Mouse (Mus musculus) midbrain, postnatal 0 days (tissue): ENCODE data around the gene D430019H16Rik. TPM values are rescaled to one million over a fixed set of nuclear protein-coding genes. Genes with fewer than 3 reads are reported as not detected.

Experiments used
- ATAC-seq: fragments of 200-750 bp; cut with Nextera tagmentation; 2 replicates; pipeline ENCODE4 v1.8.0; 2017; ENCODE audit warnings: moderate number of reproducible peaks, mild to moderate bottlenecking, moderate TSS enrichment, moderate library complexity; ENCODE audit not compliant: low FRiP score
- DNase-seq: peaks from one replicate; pipeline ENCODE4 v3.0.0-alpha.2; 2015; ENCODE audit warnings: low spot score
- H3K27ac ChIP-seq: fragments of 300-500 bp; sonication (generic); 2 replicates; pipeline ENCODE4 v1.5.1; 2014; ENCODE audit warnings: low read depth, mild to moderate bottlenecking, low read length, mixed read lengths
- H3K27me3 ChIP-seq: fragments of 300-500 bp; sonication (generic); 2 replicates; pipeline ENCODE4 v1.6.1; 2014; ENCODE audit warnings: low read length, control low read depth, mixed read lengths; ENCODE audit not compliant: insufficient read depth
- H3K36me3 ChIP-seq: fragments of 300-500 bp; sonication (generic); 2 replicates; pipeline ENCODE4 v1.6.1; 2014; ENCODE audit warnings: low read length, control low read depth, mixed read lengths; ENCODE audit not compliant: insufficient read depth
- H3K4me1 ChIP-seq: fragments of 300-500 bp; sonication (generic); 2 replicates; pipeline ENCODE4 v1.6.1; 2014; ENCODE audit warnings: mild to moderate bottlenecking, control low read depth, antibody characterized with exemption, low read length, mixed read lengths; ENCODE audit not compliant: insufficient read depth
- H3K4me2 ChIP-seq: fragments of 300-500 bp; sonication (generic); 2 replicates; pipeline ENCODE4 v1.6.1; 2014; ENCODE audit warnings: low read depth, mild to moderate bottlenecking, low read length, mixed read lengths; ENCODE audit not compliant: poor library complexity, severe bottlenecking
- H3K4me3 ChIP-seq: fragments of 300-500 bp; sonication (generic); 2 replicates; pipeline ENCODE4 v1.5.1; 2014; ENCODE audit warnings: low read depth, mild to moderate bottlenecking, low read length, moderate library complexity
- H3K9ac ChIP-seq: fragments of 300-500 bp; sonication (generic); replicated peaks from 2 replicates; pipeline ENCODE4 v1.6.1; 2014; ENCODE audit warnings: mild to moderate bottlenecking, low read length, moderate library complexity, mixed read lengths; ENCODE audit not compliant: poor library complexity, severe bottlenecking
- H3K9me3 ChIP-seq: fragments of 300-500 bp; sonication (generic); 2 replicates; pipeline ENCODE4 v1.6.1; 2016; ENCODE audit warnings: low read length, control low read depth
- CTCF ChIP-seq: IDR thresholded peaks from 2 replicates; pipeline ENCODE4 v1.5.1; 2016; ENCODE audit warnings: antibody characterized with exemption, mild to moderate bottlenecking
- WGBS: fragments of 180-500 bp; shearing (Covaris S2); extraction: QIAGEN DNeasy Blood & Tissue Kit; methylation state at CpG from one replicate; pipeline ENCODE4 v1.1.7; 2014; 5-methylcytosine and 5-hydroxymethylcytosine counted together
- polyA plus RNA-seq: library from polyadenylated mRNA; unstranded; fragments of >200 nt; fragmentation: Nextera tagmentation; extraction: Ambion mirVana; gene quantifications from 2 replicates; pipeline ENCODE4 v1.2.1, GENCODE M21; 2015
- total RNA-seq: library from RNA; depleted of rRNA; stranded (reverse); fragments of >200 nt; gene quantifications from 2 replicates; pipeline ENCODE4 v1.2.3, GENCODE M21; 2014

The D430019H16Rik gene
- total and polyA plus RNA-seq, 2 experiments from 2014 or later: 13.1 to 176 TPM

DNA sequence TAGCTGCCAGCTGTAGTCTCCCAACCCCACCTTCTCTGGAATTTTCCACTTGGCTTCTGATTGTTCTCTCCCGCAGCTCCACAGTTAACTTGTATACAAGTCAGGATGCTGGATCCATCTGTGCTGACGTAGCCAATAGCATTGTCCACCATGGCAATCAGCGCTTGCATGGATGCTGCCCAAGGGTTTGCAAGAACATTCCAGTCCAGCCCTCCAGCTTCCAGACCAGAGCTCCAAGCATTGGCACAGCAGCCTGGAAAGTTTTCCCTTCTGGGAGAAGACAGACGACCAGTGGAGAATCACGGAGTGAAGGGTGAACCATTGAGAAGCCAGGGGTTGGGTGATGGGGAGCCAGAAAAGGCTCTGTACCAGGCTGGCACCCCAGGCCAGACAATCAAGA lies 41.1 kb downstream of the D430019H16Rik start:
- no peaks in the 10 kb centered on the region for H3K27me3 ChIP-seq
- no peak overlapping the region for H3K27ac ChIP-seq
- H3K36me3 ChIP-seq: peaks cover 6% of the 10 kb centered on the region
- H3K4me1 ChIP-seq: no peaks in the 10 kb centered on the region
- H3K9ac ChIP-seq: no peak overlapping the region
- TF ChIP-seq CTCF: no peak
- no peak overlapping the region for H3K4me3 ChIP-seq
- WGBS: 85% methylated on average over 5 of the region's 5 CpGs
- ATAC-seq (no peak), DNase-seq (no peak)
- H3K9me3 ChIP-seq: no peaks in the 10 kb centered on the region
- no peak overlapping the region for H3K4me2 ChIP-seq

DNA sequence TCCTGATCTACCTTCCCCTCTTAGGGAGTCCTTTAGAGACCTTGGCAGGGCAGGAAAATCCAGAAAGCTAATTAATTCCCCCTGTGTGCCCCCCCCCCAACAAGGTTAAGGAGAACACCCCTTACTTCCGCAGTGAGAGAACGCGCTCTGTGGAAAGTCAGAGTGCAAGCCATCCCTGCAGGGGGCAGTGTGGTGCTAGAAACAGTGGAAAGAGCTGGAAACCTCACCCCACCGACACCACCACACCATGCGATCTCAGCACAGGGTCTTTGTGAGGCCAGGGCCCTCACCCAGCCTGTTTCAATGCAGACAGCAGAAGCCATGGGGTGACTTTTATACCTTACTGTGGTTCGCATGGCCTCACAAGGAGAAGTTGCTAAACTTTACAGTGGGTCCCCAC lies 44.2 kb downstream of the D430019H16Rik start:
- Histone ChIP-seq H3K9ac (no peak overlapping the region), H3K9me3 (no peaks in the 10 kb centered on the region), H3K27me3 (no peaks in the 10 kb centered on the region), H3K4me3 (no peak overlapping the region), H3K36me3 (no peaks in the 10 kb centered on the region), H3K4me1 (no peaks in the 10 kb centered on the region), H3K4me2 (no peak overlapping the region), H3K27ac (no peak overlapping the region)
- TF ChIP-seq CTCF: peak; percentile 85
- ATAC-seq (peak; percentile 44; the same call in 1 of the 2 replicates), DNase-seq (peak; percentile 83)
- WGBS: 10% methylated on average over 6 of the region's 6 CpGs

DNA sequence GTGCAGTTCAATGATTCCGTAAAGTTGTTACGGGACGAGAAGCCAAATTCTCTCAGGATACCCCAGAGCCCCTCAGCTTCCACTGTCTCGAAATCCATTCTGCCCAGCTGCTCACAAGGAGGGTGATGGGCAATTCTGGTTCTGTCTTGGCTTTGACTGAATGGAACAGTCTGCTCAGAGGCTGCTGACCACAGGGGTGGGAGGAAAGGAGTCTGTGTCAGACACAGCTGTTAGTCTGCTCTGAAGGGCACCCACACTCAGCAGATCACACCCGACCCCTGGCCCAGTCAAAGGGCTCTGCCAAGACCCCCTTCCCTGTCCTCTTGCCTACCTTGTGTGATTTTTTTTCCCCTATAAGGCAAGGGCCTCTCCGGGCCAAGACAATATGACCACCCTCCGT lies 44.8 kb downstream of the D430019H16Rik start:
- 88% methylated on average over 7 of the region's 7 CpGs for WGBS
- no peak for ATAC-seq
- Histone ChIP-seq H3K9ac (no peak overlapping the region), H3K9me3 (no peaks in the 10 kb centered on the region), H3K36me3 (no peaks in the 10 kb centered on the region), H3K4me2 (no peak overlapping the region), H3K4me3 (no peak overlapping the region), H3K27ac (no peak overlapping the region), H3K27me3 (no peaks in the 10 kb centered on the region), H3K4me1 (no peaks in the 10 kb centered on the region)
- TF ChIP-seq CTCF: no peak
- peak; percentile 12 for DNase-seq

DNA sequence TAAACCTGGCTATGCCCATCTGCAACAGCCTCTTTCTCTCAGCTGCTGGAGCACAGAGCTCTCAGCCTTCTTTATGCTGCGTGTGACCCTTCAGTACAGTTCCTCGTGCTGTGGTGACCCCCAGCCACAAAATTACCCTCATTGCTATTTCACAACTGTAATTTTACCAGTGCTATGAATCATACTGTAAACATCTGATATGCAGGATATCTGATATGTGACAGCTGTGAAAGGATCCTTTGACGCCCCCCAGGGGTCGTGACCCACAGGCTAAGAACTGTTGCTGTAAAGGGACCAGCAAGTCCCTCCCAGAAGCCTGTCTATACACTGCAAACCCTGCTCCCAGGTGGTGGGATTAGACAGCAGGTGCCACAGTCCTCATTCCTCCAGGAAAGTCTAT lies 45.2 kb downstream of the D430019H16Rik start:
- Histone ChIP-seq H3K4me2 (no peak overlapping the region), H3K27me3 (no peaks in the 10 kb centered on the region), H3K36me3 (no peaks in the 10 kb centered on the region), H3K9me3 (no peaks in the 10 kb centered on the region), H3K4me1 (no peaks in the 10 kb centered on the region), H3K4me3 (no peak overlapping the region), H3K9ac (no peak overlapping the region), H3K27ac (no peak overlapping the region)
- no peak for TF ChIP-seq CTCF
- 81% methylated on average over 4 of the region's 4 CpGs for WGBS
- no peak for ATAC-seq
- DNase-seq: no peak

DNA sequence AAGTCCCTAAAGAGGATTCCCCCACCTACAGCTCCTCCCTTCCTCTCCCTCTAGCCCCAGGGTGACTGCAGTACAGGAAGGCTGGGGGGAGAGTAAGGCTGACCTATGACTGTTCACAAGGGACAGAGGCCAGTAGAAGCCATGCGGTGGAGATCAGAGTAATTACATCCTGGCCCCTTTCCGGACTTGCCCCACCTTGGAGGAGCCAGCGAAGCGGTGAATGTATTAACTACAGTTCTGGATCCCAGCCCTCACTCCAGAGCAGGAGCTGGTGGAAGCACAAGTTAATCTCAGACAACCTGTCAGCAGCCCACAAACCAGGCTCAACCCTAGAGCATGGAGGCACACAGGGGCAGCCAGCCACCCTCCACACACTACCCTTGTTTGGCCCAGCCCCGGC lies 47.3 kb downstream of the D430019H16Rik start:
- ATAC-seq (no peak), DNase-seq (no peak)
- no peaks in the 10 kb centered on the region for H3K9me3 ChIP-seq
- WGBS: 62% methylated on average over 5 of the region's 5 CpGs
- no peak overlapping the region for H3K9ac ChIP-seq
- TF ChIP-seq CTCF: no peak
- no peak overlapping the region for H3K4me2 ChIP-seq
- no peaks in the 10 kb centered on the region for H3K36me3 ChIP-seq
- H3K4me1 ChIP-seq: no peaks in the 10 kb centered on the region
- H3K4me3 ChIP-seq: no peak overlapping the region
- H3K27ac ChIP-seq: no peak overlapping the region
- no peaks in the 10 kb centered on the region for H3K27me3 ChIP-seq

DNA sequence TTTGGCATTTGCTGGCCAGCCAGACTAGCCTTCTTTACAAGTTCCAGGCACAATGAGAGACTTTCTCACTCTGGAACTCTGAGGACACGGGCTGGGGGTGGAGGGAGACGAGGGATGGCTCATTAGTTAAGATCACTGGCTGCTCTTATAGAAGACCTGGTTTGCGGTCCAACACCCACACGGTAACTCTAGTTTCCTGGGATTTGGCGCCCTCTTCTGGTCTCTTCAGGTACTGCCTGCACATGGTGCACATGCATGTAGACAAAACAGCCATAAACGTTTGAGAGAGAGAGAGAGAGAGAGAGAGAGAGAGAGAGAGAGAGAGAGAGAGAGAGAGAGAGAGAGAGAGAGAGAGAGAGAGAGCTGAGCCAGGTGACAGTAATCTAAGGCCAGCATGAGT lies 51.1 kb downstream of the D430019H16Rik start:
- Histone ChIP-seq H3K4me3 (no peak overlapping the region), H3K9ac (no peak overlapping the region), H3K4me2 (no peak overlapping the region), H3K9me3 (no peaks in the 10 kb centered on the region), H3K4me1 (no peaks in the 10 kb centered on the region), H3K27ac (no peak overlapping the region), H3K27me3 (no peaks in the 10 kb centered on the region), H3K36me3 (no peaks in the 10 kb centered on the region)
- DNase-seq (peak; percentile 15), ATAC-seq (no peak)
- 68% methylated on average over 5 of the region's 6 CpGs for WGBS
- peak; percentile 61 for TF ChIP-seq CTCF

DNA sequence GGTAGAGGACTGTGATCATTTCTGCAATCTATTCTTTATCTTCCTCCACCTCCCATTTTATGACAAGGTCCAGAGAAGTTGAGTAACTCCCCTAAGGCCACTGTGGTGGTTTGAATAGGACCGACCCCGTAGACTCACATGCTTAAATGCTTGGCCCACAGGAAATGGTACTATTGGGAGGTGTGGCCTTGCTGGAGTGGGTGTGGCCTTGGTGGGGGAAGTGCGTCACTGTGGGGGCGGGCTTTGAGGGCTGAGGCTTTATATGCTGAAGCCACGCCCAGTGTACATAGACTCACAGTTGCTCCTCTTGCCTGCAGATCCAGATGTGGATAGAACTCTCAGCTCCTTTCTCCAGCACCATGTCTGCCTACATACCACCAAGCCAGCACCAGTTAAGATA lies 57.5 kb downstream of the D430019H16Rik start:
- no peak overlapping the region for H3K27ac ChIP-seq
- no peaks in the 10 kb centered on the region for H3K9me3 ChIP-seq
- 92% methylated on average over 5 of the region's 5 CpGs for WGBS
- H3K4me3 ChIP-seq: no peak overlapping the region
- DNase-seq: no peak
- no peak for TF ChIP-seq CTCF
- no peaks in the 10 kb centered on the region for H3K36me3 ChIP-seq
- ATAC-seq: no peak
- no peak overlapping the region for H3K4me2 ChIP-seq
- H3K4me1 ChIP-seq: no peaks in the 10 kb centered on the region
- H3K9ac ChIP-seq: no peak overlapping the region
- H3K27me3 ChIP-seq: no peaks in the 10 kb centered on the region
